Mouse (Mus musculus) kidney, adult 2 months (tissue): Measurements from ENCODE around the gene Ugt1a5.
"Not testable (repeated sequence)": the region's sequence is repeated elsewhere in the genome, so short reads cannot be mapped to it uniquely, and the experiment has no call there.

Experiments
- CTCF ChIP-seq: fragments of 200-500 bp; conservative IDR thresholded peaks from 2 replicates; pipeline ENCODE4 v1.5.1; 2011; ENCODE audit warnings: low read depth, mild to moderate bottlenecking, control low read depth, low read length, moderate library complexity, mixed read lengths; ENCODE audit not compliant: insufficient read depth, insufficient read length
- POLR2A ChIP-seq: fragments of 200-500 bp; IDR thresholded peaks from one replicate; pipeline ENCODE4 v1.6.1; 2011; ENCODE audit warnings: low read depth, low read length, control low read depth

DNA sequence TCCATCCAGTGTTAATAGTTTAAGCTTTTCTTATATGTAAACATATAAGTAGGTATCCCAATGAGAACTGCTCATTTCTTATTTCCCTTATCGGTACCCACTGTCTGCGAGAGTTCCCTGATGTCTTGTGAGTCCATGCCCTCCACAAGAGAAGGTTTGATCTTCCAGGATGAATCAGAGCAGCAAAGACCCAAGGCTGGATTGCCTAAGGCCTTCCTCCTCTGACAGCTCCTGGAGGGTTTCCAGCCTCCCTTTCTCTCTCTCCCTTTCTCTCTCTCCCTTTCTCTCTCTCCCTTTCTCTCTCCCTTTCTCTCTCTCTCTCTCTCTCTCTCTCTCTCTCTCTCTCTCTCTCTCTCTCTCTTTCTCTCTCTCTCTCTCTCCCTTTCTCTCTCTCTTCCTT lies 36.7 kb upstream of the Ugt1a5 start:
- not testable (repeated sequence) for TF ChIP-seq CTCF, POLR2A
